Mouse (Mus musculus): ENCODE data around the gene Igsf9.

GRCm38 (mm10) chr1:172503111-172503997 is 21.8 kb downstream of the Igsf9 start:
- TF ChIP-seq CTCF (IDR thresholded peaks at IDR 0.05; ENCODE audit: insufficient read depth, low read length): no peak
- no peak for TF ChIP-seq POLR2A (IDR thresholded peaks at IDR 0.05; ENCODE audit: borderline replicate concordance, extremely low read depth, low read depth, low read length)

Data from lung, adult 2 months (tissue).